Mouse (Mus musculus): ENCODE measurements at regions not wholly inside any gene's neighbourhood (a gene's known extent, or its start where the extent isn't known, plus 50 kb on each side); places are given as distances from the start of the nearest gene placed in this dataset.
A peak's percentile ranks its signal among the peaks of the same experiment; 100 is the strongest.

DNA sequence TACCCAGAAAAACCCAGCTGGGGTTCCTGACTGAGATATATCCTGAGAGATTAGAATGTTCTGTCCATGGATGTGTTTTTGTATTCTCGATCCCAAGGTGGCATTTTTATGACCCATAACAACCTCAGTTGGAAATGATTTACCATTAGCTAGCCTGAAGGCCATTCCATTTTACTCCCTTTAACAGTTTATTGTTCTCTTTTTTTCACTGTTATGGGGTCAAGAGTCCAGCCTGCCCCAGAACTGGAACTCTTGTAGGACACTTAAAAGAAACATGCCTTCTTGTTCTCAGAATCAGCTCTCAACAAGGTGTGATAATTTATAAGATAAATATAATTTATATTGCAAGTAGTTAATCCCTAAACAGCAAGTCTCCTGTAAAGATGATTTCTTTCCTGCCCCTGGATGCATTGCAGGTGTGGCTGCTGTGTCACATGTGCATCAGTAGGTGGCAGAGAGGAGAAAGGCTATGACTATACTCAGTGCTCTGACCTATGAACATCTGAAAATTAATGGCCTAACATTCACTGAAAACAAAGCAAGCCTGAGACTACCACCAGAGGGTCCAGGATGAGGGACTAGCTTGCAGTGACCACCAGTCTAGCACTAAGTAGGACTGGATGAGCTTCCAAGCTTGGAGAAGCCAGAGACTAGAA lies 181.6 kb upstream of the Gm527 start:
- no peak for ATAC-seq (ENCODE audit: low TSS enrichment)

DNA sequence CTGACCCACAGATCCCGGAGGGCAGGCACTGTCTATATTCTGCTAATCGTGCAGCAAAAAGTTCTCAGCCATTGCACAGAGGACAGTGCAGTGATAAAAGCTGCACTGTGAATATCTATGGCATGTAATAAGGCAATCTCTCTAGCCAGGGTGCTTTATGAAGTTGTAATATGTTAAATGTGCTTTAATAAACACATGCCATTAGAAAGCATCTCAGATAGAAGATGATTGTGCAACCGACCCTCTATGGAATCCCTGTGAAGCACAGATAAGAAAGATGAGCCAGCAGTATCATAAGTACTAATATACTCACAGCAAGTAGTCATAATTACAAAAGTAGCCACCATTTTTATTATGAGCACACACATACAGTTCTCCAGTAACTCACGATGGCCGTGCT lies 214.3 kb upstream of the Gm527 start:
- no peak for ATAC-seq (ENCODE audit: low TSS enrichment)

DNA sequence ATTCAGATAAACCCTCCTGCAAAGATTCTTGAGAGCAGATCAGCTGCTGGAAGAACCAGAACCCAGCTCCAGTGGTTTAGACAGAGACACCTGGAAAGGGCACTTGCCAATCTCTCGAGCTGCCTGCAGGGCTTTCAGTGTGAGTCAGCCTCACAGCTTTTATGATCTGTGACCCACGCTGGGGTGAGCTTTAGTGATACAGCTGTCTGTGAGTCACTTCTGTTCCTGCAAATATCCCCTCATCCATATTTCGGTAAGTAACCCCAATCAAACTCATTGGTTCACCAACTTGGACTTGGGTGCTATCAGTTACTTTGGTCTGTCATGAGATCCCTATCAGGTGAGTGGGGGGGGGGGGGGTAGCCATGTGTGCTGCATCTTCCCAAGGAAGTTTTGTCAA lies 216.6 kb upstream of the Gm527 start:
- ATAC-seq (ENCODE audit: low TSS enrichment), result no peak

DNA sequence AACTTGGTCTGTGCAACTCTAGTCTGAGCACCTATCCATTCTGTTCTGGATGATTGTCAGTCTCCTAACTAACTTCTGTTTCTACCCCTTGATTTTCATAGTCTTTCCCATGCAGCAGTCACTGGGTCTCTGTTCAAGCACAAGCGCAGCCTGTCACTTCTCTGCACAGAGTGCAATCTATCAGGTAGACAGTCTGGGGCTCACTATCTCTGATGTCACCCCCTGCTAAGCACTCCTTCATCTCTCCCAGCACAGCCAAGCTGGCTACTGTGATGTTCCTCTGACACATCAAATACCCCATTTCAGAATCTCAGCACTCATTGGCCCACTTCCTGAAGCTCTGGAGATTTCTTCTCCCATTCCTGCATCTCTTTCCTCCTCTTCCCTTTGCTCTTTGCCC lies 220.9 kb upstream of the Fscb start:
- no peak for ATAC-seq (ENCODE audit: low TSS enrichment)

DNA sequence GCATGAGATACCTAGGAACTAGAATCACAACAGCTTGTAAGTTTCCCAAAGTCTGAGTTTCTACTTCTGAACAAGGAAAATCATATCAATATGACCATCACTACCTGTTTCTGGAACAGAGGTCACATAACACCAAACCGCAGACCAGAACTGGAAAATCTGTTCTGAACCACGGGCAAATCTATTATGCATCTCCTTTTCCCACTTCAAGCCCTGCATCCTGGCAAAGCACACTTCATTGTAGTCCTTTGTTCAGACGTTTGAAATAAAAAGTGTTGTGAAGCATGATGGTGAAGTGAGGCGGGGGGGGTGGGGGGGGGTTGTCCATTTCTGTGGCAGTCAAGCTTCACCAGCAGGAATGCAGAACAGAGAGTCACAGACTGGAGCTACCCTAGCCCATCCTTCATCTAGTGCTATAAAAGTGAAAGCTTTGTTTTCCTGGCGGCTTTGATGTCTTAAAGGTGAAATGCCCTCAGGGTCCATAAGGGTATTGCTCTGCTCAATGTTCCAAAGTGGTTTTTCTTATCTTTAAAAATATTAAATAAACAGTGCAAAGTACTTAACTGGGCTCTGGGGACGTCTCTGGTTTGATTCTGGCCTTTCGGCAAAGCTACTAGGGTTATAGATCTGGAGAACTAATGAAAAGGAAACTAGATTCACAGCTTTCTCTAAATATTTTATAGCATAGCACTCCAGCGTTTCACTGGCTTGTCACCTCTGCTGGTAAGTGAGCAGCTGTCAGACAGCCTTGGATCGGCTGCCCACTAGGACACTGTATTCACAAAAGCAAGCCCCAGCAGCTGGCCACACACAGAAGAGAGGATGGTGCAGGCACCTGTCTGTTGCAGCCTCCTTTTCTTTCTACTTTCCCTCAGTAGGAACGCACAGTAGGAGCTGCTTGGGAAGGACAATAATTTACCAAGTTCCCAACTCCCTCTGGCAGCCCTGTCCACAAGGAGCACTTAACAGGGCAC lies 218.0 kb upstream of the Fscb start:
- no peak for ATAC-seq (ENCODE audit: low TSS enrichment)

DNA sequence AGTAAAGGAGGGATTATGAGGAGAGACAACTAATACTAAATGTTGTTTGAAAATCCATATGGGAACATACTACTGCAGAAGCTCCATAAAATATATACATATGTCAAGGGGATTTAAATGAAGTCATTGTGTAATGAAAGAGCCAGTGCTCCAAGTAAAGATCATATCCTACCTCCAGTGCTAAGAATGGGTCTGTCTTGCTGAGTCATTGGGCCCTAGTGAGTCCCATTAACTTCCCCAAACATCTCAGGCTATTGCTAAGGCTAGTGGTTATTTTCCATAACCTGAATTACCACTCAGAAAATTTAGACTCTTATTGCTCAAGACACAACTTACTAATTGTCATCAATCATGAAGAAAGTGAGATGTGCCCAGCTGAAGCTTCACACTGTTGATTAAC lies 215.2 kb upstream of the Fscb start:
- no peak for ATAC-seq (ENCODE audit: low TSS enrichment)

DNA sequence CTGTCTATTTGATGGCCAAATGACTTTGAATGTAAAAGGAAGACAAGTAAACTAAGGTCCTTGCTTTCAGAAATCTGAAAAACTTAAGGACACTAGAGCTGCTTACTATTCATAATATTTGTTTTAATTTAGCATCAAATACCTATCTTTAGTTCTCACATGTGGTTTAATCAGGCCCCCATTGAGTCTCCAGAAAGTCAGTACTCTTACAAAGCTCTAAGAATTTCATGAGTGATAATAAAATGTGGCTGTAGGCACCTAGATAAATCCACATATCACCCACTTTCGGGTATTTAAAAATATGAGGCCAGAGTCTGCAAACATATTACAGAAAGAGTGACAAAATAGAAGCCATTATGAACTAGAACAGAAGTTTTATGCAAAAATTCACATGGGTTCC lies 214.1 kb upstream of the Fscb start:
- no peak for ATAC-seq (ENCODE audit: low TSS enrichment)

DNA sequence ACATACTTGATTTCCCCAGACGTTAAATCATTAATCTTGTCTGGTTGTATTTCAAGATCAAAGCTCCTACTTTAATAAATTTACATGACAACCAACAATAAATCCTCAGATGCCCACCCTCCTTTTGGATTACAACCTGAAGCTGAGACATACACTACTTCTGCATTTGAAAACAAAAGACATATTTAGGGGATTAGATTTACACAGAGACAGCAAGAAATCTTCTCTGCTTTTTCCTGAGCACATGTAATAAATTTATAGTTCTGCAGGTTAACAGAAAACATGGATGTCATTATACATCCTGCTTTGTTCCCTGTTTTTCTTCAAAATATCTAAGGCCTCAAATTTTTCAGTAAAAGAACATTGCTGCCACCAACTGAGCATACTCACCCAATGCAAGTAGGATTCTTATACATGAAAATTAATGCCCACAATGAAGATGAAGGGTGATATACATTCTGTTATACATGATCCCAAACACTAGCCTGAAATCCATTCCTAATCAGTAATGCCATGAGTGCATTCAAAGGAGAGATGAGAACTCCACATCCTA lies 166.4 kb upstream of the Fscb start:
- peak; percentile 62 for ATAC-seq (ENCODE audit: low TSS enrichment)

DNA sequence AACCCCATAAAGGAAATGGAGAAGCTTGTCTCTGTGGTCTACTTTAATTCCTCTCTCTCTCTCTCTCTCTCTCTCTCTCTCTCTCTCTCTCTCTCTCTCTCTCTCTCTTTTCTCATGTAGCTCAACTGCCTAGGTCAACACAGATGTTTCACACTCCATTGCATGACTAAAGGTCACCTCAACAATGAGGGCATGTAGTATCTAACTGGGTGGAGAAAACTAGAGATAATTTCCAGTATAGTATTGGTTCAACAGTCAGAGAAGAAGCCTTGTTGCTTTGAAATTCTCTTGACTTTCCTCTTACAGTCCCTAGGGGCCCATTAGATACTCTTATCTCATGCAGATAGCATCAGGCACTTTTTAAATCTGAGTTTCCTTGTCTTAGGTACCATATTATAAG lies 140.4 kb upstream of the Fscb start:
- ATAC-seq (ENCODE audit: low TSS enrichment), result no peak
